Mouse (Mus musculus) liver, adult 10 weeks (tissue): ENCODE measurements around the gene 4921524J17Rik. TPM values are rescaled to one million over a fixed set of nuclear protein-coding genes. Genes with fewer than 3 reads are reported as not detected.

Experiments
- polyA plus RNA-seq: library from polyadenylated mRNA; stranded (reverse); fragments of 350-450 nt; fragmentation: Illumina TruSeq; extraction: RNeasy Lipid Tissue Mini Kit (QIAGEN cat#74804); gene quantifications from one replicate; pipeline ENCODE4 v1.2.3, GENCODE M21; 2014; ENCODE audit warnings: low read depth, low replicate concordance

Gene 4921524J17Rik
- 15.9 TPM for polyA plus RNA-seq

DNA sequence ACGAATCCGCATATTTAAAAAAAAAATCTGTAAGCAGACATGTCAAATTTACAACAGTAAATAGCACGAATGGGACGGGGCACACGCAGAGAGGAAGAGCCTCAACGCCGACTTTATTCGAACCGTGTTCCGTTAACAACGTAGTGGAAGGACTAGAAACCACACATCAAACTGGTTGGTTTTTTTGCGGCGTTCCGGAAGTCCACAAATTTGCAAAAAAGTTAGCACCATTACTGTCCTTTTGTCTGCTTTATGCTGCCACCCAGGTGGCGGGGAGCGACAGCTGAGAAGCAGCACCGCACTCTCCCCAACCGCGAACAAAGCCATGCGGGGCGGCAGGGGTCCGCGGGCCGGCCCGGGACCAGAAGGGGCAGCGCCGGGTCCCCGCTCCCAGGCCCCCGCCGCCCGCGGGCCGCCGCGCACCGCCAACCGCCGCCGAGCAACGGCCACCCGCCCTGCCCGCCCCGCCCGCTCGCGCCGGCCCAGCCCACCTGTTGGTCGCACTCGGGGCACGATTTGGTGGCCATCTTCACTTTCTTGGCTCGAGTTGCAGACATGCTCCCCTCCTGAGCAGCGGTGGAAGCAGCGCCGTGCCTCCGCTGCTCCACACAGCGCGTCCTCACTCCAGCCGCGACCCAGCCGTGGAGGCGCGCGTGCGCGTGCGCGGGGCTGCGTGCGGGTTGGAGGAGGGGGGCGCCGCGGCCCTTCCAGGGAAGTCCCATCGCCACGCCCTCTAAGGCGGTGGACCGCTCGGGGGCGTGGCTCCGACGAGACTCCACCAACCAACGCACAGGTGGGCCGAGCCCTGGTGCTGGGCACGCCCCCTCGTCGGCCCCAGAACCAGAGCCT lies at the start of gene 4921524J17Rik:
TSS of gene 4921524J17Rik (minus strand) at position 666 of the 849 bp plus-strand sequence.

DNA sequence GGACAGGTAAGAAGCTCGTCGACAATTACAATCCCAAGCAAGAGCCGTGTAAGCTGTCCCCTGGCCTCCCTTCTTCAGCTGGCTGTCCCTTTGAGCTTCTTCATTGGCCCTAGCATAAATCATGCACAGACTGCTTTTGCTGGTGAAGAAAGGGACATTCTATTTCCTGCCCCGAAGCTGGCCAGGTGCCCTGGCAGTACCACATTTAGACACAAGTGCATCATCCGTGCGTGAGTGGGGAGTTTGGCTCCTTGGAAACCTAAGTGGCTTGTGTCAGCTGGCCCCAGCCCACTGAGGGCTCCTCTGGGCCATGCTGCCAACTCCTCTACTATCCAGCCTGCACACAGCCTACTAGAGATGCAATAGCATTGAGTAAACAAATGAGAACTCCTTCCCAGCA lies 46.4 kb downstream of the 4921524J17Rik start, which contains the start of gene Mylk3:
TSS of gene Mylk3 (minus strand) at position 141 of the 400 bp plus-strand sequence.

Other genes starting within 250 kb of the 4921524J17Rik start
- gene Olfr371, start 206.8 kb downstream of the 4921524J17Rik start, polyA plus RNA-seq: not detected
- 11.0 TPM for gene Orc6, start 133.2 kb downstream of the 4921524J17Rik start, polyA plus RNA-seq
- 163 TPM for gene Vps35, start 133.0 kb downstream of the 4921524J17Rik start, polyA plus RNA-seq
- 0.45 TPM for gene Mylk3, start 46.5 kb downstream of the 4921524J17Rik start, polyA plus RNA-seq
- 160 TPM for gene Gpt2, start 59.7 kb upstream of the 4921524J17Rik start, polyA plus RNA-seq
- 163 TPM for gene Dnaja2, start 122.5 kb upstream of the 4921524J17Rik start, polyA plus RNA-seq